Mouse (Mus musculus) left cerebral cortex, adult 6 months (tissue): ENCODE results near the gene Ly86. TPM values are rescaled to one million over a fixed set of nuclear protein-coding genes. Genes with fewer than 3 reads are reported as not detected.

ENCODE experiments used
- long read RNA-seq, 2 experiments: library from polyadenylated mRNA; unstranded; transcript quantifications; one replicate each; pipeline ENCODE4 v2.0.0; 2019 to 2020
- polyA plus RNA-seq: library from polyadenylated mRNA; unstranded; fragments of <200 nt; fragmentation: Nextera tagmentation; gene quantifications from 2 replicates; pipeline ENCODE4 v1.2.3, GENCODE M21; 2021

The Ly86 gene
- 17.4 and 27.7 TPM in 2 replicates for polyA plus RNA-seq
- long read RNA-seq, experiment 1, transcript Ly86-201 (5 exons, 1,134 nt), result major isoform, 9 of 11 reads
- long read RNA-seq, experiment 1, partial matches to known transcripts, result 0 of 11 reads
- long read RNA-seq, experiment 1, other reads (novel, unspliced or antisense), result 2 of 11 reads
- long read RNA-seq, experiment 2, transcript Ly86-201 (5 exons, 1,134 nt), result major isoform, 22 of 22 reads
- long read RNA-seq, experiment 2, partial matches to known transcripts, result 0 of 22 reads
- long read RNA-seq, experiment 2, other reads (novel, unspliced or antisense), result 0 of 22 reads

DNA sequence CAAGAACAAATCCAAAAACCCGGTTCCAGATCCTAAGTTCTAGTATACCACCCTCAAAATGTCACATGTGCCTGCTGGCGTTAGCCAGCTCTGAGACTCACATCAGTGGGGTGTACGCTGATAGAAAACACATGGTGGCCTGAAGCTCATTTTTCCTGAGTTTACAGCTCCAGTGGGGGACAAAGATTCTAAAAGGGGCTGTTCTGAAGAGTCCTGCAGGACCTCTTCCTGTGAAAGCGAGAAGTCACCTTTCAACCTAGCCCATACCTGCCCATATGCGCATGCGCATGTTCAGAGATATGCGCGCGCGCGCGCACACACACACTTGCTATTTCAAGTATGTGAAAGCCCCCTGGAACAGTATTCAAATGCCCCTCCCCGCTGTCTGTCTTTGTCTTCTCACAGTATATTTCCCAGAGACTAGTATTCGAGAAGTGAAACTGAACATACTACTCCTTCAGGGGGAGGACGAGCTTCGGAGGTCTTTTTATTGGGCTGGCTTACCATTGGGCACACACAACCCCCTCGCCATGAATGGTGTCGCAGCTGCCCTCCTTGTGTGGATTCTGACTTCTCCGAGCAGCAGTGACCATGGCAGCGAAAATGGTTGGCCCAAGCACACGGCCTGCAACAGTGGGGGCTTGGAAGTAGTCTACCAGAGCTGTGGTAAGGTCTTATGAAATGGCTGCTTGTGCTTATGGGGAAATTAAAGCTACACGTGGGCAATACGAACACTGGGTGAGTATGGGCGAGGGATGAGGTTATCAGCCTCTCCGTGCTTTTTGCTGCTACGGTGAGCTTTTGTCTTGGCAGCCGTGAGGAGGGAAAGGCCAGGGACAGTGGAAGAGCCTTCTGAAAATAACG, at the start of gene Ly86:
TSS of gene Ly86 (plus strand) at position 300 of the 864 bp plus-strand sequence.

